Mouse (Mus musculus) left cerebral cortex, postnatal 25 days (tissue): ENCODE data around the gene Nipsnap3b. TPM values are rescaled to one million over a fixed set of nuclear protein-coding genes. Genes with fewer than 3 reads are reported as not detected.
A peak's percentile ranks its signal among the peaks of the same experiment; 100 is the strongest.

ENCODE experiments used
- DNase-seq, 2 experiments: peaks; one replicate each; pipeline ENCODE4 v3.0.0; 2022; ENCODE audit warnings: low spot score in 2 of 2, mixed read lengths in 1 of 2
- intact Hi-C: fragments of 180-260 bp; cut with DNase I; formaldehyde crosslinking; loops from one replicate; pipeline ENCODE4 v1.15.1; 2025
- total RNA-seq, 2 experiments: library from RNA; stranded (reverse); gene quantifications; 2 replicates each; pipeline ENCODE4 v1.2.3; 2021

The Nipsnap3b gene
- total RNA-seq, 2 experiments from 2014 or later = 12.1 to 12.6 TPM

GRCm38 (mm10) chr4:53062301-53063008, 50.8 kb downstream of the Nipsnap3b start:
- intact Hi-C loops = no loop called here
- peak in 1 of 2 experiments; percentile 12 for DNase-seq

Other genes starting within 250 kb of the Nipsnap3b start
- not detected for gene Olfr275, start 197.3 kb upstream of the Nipsnap3b start, total RNA-seq
- gene Olfr273, start 152.6 kb upstream of the Nipsnap3b start, total RNA-seq = not detected
- gene Olfr272, start 92.7 kb upstream of the Nipsnap3b start, total RNA-seq = not detected
- gene Olfr270, start 47.3 kb upstream of the Nipsnap3b start, total RNA-seq = not detected
- not detected for gene Nipsnap3a, start 22.6 kb upstream of the Nipsnap3b start, total RNA-seq
- gene Abca1, start 148.0 kb downstream of the Nipsnap3b start, total RNA-seq = 10 to 100 TPM; 15.2 to 17.4 TPM